Mouse (Mus musculus): ENCODE measurements at regions not wholly inside any gene's neighbourhood (a gene's known extent, or its start where the extent isn't known, plus 50 kb on each side); places are given as distances from the start of the nearest gene placed in this dataset.

- peak; percentile 86 to 91 for DNase-seq (ENCODE audit: inconsistent age in 2 of 2, low spot score in 1 of 2)
Measured at GRCm38 (mm10) chr1:194878440-194878839, 60.2 kb upstream of the Cd34 start.

DNA sequence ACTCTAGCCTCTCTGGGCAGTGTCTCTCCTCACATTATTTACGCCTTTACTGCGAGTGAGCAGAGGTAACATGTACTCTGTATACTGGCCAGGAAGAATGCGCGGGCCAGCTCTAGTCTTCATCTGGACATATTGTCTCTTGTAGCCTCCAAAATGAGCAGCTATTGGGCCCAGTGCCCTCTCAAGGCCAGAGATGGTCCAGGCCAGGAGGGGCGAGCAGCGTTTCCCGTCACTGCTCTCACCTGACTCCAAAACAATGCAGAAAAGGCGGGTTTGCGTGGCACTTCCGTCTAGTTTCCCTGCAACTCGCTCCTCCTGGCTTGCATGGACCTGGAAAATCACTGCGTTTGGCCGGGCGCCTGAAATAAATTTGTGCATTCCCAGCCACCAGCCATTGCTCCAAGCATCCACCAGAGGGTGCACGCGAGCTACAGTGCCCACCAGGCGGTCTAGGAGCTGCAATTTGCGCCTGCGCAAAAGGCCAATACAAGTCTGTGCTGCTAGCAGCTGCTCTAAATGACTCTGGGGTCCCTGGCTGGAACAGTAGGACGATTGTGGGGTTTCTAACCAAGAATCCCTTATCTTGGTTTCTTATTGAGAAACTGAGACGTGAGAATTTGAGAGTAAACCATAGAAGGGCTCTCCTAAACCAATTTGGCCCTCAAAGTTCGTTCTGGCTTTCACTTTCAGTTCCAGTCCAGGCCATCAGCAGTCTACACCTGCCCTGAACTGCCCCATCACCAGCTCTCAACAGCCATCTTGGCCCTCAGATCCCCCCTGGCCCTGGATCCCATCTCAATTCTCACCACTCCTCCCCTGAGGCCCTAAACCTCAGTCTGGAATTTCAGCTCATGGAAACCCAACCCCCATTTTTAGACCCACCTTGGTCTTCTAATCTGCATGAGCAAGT is 59.0 kb upstream of the Cd34 start:
- DNase-seq (ENCODE audit: inconsistent age in 2 of 2, low spot score in 1 of 2), result peak; percentile 97 to 99

GRCm38 (mm10) chr1:194881556-194882223 is 56.9 kb upstream of the Cd34 start:
- DNase-seq (ENCODE audit: inconsistent age in 2 of 2, low spot score in 1 of 2), result peak; percentile 8 to 60

DNA sequence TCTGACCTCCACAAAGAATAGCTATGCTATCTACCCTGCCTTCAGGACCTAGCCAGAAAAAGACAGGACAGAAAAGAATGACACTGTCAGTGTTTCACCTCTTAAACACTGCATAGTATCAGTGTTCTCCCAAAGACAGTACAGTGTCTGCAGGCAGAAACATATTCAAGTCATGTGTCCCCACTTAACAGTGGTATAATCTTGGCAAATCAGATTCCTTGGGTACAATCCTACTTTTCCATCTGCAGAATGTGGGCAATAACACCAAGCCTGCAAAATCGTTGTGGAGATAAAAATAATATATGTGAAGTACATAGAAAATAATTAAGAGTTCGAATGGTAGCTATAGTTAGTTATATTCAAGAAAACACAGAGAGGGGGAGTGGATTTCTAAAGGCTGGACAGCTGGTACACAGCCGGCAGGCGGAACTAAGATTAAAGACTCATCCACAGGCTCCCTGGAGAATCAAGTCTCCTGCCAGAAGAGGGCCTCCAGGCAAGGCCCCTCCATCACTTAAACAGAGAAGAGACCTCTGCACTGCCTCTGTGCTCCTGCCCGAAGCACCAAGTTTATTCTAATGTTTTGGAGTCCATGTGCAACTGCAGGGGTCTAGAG is 53.4 kb upstream of the Cd34 start:
- DNase-seq (ENCODE audit: inconsistent age in 2 of 2, low spot score in 1 of 2), result no peak

DNA sequence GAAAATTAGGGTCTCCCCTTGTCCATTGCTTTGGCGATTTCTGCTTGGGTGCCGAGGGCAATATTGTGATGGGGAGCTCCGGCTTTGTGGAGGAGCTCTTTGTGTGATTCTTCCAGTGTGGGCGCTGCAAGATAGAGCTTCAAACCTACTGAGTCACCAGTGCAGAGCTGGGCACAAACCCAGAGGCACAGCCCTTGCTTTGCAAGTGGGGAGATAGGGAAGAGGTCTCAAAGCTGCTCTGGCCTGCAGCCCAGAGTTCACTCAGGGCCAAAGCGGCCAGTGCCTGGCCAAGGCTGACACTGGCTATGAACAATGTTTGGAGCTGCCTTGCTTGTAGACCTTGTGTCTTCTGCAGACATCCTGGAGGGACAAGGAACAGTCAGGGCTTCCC is 52.9 kb upstream of the Cd34 start:
- DNase-seq (ENCODE audit: inconsistent age in 2 of 2, low spot score in 1 of 2), result peak; percentile 91 to 94
